Comparison of ENCODE assay signal across 7 mouse cellular contexts in genomic region chr10:120872483-120872862, GRCm38 (mm10). TPM values are rescaled to one million over a fixed set of nuclear protein-coding genes. Genes with fewer than 3 reads are reported as not detected.
A peak's percentile ranks its signal among the peaks of the same experiment; 100 is the strongest.
DNase-seq lines count a peak whose midpoint lies in the region; ATAC-seq and TF ChIP-seq lines count a peak whose summit lies in the region.

No protein-coding gene starts in this region.

- no peak overlapping the region for H3K9ac ChIP-seq in ES-E14 (ENCODE audit: insufficient read depth, low read depth, low read length, poor library complexity, severe bottlenecking)
- H3K9ac ChIP-seq in heart, embryonic 13.5 days = peak overlapping the region; percentile 74
- H3K9ac ChIP-seq in kidney, embryonic 15.5 days = no peak overlapping the region

- ATAC-seq in heart, embryonic 13.5 days (ENCODE audit: extremely low read depth, insufficient number of reproducible peaks, low FRiP score, low TSS enrichment) = peak; percentile 47; the same call in 1 of the 2 replicates
- peak; percentile 70 for ATAC-seq in kidney, embryonic 15.5 days (replicated peaks; ENCODE audit: low FRiP score)

- no peaks in the 10 kb centered on the region for H3K27me3 ChIP-seq in heart, embryonic 13.5 days (replicated peaks)
- H3K27me3 ChIP-seq in kidney, embryonic 15.5 days = 0 out of 2 replicates have a peak, but pooled peaks cover 3% of the 10 kb centered on the region

- WGBS in heart, embryonic 13.5 days = 5% methylated on average over 13 of the region's 13 CpGs
- 2% methylated on average over 13 of the region's 13 CpGs for WGBS in kidney, embryonic 15.5 days

- DNase-seq in A20 (ENCODE audit: low read depth, low spot score) (peak; percentile 58), ES-E14 (ENCODE audit: low read depth, low spot score) (peak; percentile 77)
- peak; percentile 61 for DNase-seq in lung, postnatal 10 days
- DNase-seq in retina, postnatal 1 day = peak; percentile 82

- TF ChIP-seq POLR2A in cortical plate, adult 2 months (IDR thresholded peaks at IDR 0.05; ENCODE audit: extremely low read depth, insufficient read depth, low read length) = no peak

- peak overlapping the region; percentile 65 for H3K4me2 ChIP-seq in heart, embryonic 13.5 days
- peak overlapping the region; percentile 64 for H3K4me2 ChIP-seq in kidney, embryonic 15.5 days

- H3K36me3 ChIP-seq in ES-E14 (ENCODE audit: control insufficient read depth, insufficient read depth, low read length, poor library complexity, severe bottlenecking) = no peaks in the 10 kb centered on the region
- peaks cover 20% of the 10 kb centered on the region for H3K36me3 ChIP-seq in heart, embryonic 13.5 days
- no peaks in the 10 kb centered on the region for H3K36me3 ChIP-seq in kidney, embryonic 15.5 days

- no peaks in the 10 kb centered on the region for H3K9me3 ChIP-seq in ES-E14 (ENCODE audit: control insufficient read depth, insufficient read depth, low read depth, low read length)
- H3K9me3 ChIP-seq in heart, embryonic 13.5 days = no peaks in the 10 kb centered on the region
- H3K9me3 ChIP-seq in kidney, embryonic 15.5 days (replicated peaks) = no peaks in the 10 kb centered on the region

- in situ Hi-C loops in ES-E14 (cut with MboI; ENCODE audit: low sequenced_read_pairs in 2 of 2, unreplicated experiment in 2 of 2) = loop anchor here (10.0 to 25.0 kb wide), 2 partner anchors 610 to 618 kb away; no protein-coding TSS in a partner anchor

- no peaks in the 10 kb centered on the region for H3K4me1 ChIP-seq in ES-E14 (ENCODE audit: control insufficient read depth in 2 of 2, insufficient read depth in 2 of 2, low read length in 2 of 2, poor library complexity in 1 of 2)
- no peaks in the 10 kb centered on the region; the same call in 1 of the 2 replicates for H3K4me1 ChIP-seq in cortical plate, adult 2 months (ENCODE audit: control insufficient read depth, insufficient read depth, low read length)
- peaks cover 58% of the 10 kb centered on the region for H3K4me1 ChIP-seq in heart, embryonic 13.5 days
- H3K4me1 ChIP-seq in kidney, embryonic 15.5 days = peaks cover 50% of the 10 kb centered on the region

- peak; percentile 33; the same call in 1 of the 2 replicates for TF ChIP-seq CTCF in cortical plate, adult 2 months (IDR thresholded peaks at IDR 0.05; ENCODE audit: extremely low read depth, insufficient read depth, low read length)

- H3K4me3 ChIP-seq in ES-E14 (ENCODE audit: insufficient read depth in 1 of 2, low read depth in 1 of 2, low read length in 2 of 2, poor library complexity in 1 of 2, severe bottlenecking in 1 of 2) = peak overlapping the region in 1 of 2 experiments; percentile 37; a peak in 2 of 4 replicates
- peak overlapping the region; percentile 36 for H3K4me3 ChIP-seq in cortical plate, adult 2 months (ENCODE audit: insufficient read depth, low read length)
- H3K4me3 ChIP-seq in heart, embryonic 13.5 days = peak overlapping the region; percentile 36
- peak overlapping the region; percentile 29 for H3K4me3 ChIP-seq in kidney, embryonic 15.5 days (replicated peaks)

- H3K27ac ChIP-seq in ES-E14 (ENCODE audit: insufficient read depth, low read depth, low read length, poor library complexity, severe bottlenecking) = no peak overlapping the region
- H3K27ac ChIP-seq in cortical plate, adult 2 months (ENCODE audit: insufficient read depth, low read length) = no peak overlapping the region
- H3K27ac ChIP-seq in heart, embryonic 13.5 days (replicated peaks) = peak overlapping the region; percentile 91
- H3K27ac ChIP-seq in kidney, embryonic 15.5 days = peak overlapping the region; percentile 83

TF ChIP-seq in ES-E14, 5 proteins besides CTCF, POLR2A, EP300 and RAD21:
- TF ChIP-seq MAFK (IDR thresholded peaks at IDR 0.05; ENCODE audit: insufficient read depth, low read depth, low read length) (0 out of 2 replicates have a peak, but pooled peaks have one; percentile 31), ZNF384 (IDR thresholded peaks at IDR 0.05; ENCODE audit: low read depth, low read length) (peak; percentile 99), ZC3H11A (IDR thresholded peaks at IDR 0.05; ENCODE audit: borderline replicate concordance, low read depth, low read length) (0 out of 2 replicates have a peak, but pooled peaks have one; percentile 4), CHD2 (IDR thresholded peaks at IDR 0.05; ENCODE audit: low read depth, low read length) (no peak), HCFC1 (IDR thresholded peaks at IDR 0.05; ENCODE audit: borderline replicate concordance, insufficient read depth, low read length) (no peak)

RNA-seq across cellular contexts. Expression of gene Msrb3, which starts 26.4 kb away (rescaled TPM):
- 3.4 and 5.7 TPM in 2 replicates for total RNA-seq in ES-E14 (2012; rRNA removed)
- 7.6 and 8.0 TPM in 2 replicates for polyA plus RNA-seq in cortical plate, adult 2 months (2012; rRNA removed)
- polyA plus RNA-seq in heart, embryonic 13.5 days (2015; fragmentation: Nextera tagmentation; extraction: Ambion mirVana) = 20.6 and 24.8 TPM in 2 replicates
- 8.5 and 10.3 TPM in 2 replicates for polyA plus RNA-seq in kidney, embryonic 15.5 days (2015; fragmentation: Nextera tagmentation; extraction: Ambion mirVana)

Comparison
In these comparisons a context has a peak if more than half of its experiments do, and no peak if none do; other contexts are left out.
1. H3K27ac ChIP-seq: peak in heart, embryonic 13.5 days (single experiment) and kidney, embryonic 15.5 days (single experiment); none in ES-E14 (single experiment) and cortical plate, adult 2 months (single experiment).
2. Peak in every context shown above with its lines, with median percentiles within 50 percentile points of each other: DNase-seq.